Mouse (Mus musculus) CH12.LX (cell line): ENCODE results near the gene Ints6. TPM values are rescaled to one million over a fixed set of nuclear protein-coding genes. Genes with fewer than 3 reads are reported as not detected.

Experiments used
- DNase-seq: peaks from one replicate; pipeline ENCODE4 v3.0.0-alpha.2; 2013; ENCODE audit errors: extremely low read depth
- H3K27ac ChIP-seq: 2 replicates; pipeline ENCODE4 v1.5.1; 2012; ENCODE audit warnings: low read depth, mild to moderate bottlenecking, control low read depth, moderate library complexity; ENCODE audit not compliant: insufficient read depth
- H3K27me3 ChIP-seq: replicated peaks from 2 replicates; pipeline ENCODE3; 2012; ENCODE audit warnings: inconsistent platforms
- H3K36me3 ChIP-seq, 2 experiments: replicated peaks in 1 of 2; 2 replicates each; pipeline versions ENCODE3 to v1.6.1; 2012; ENCODE audit warnings: inconsistent platforms in 1 of 2, low read length in 1 of 2, mild to moderate bottlenecking in 1 of 2, mixed read lengths in 1 of 2, moderate library complexity in 1 of 2; ENCODE audit not compliant: control insufficient read depth in 1 of 2, insufficient read depth in 1 of 2
- H3K4me1 ChIP-seq, 2 experiments: 2 replicates each; pipeline ENCODE4 v1.6.1; 2012; ENCODE audit warnings: inconsistent platforms in 1 of 2, moderate library complexity in 1 of 2; ENCODE audit not compliant: insufficient read depth in 2 of 2, control insufficient read depth in 1 of 2
- H3K4me2 ChIP-seq: 2 replicates; pipeline ENCODE4 v1.6.1; 2012; ENCODE audit warnings: low read depth, mild to moderate bottlenecking, control low read depth; ENCODE audit not compliant: poor library complexity, insufficient read depth, severe bottlenecking
- H3K4me3 ChIP-seq, 3 experiments: fragments of 150-350 bp in 1 of 3; sonication (generic) in 1 of 3; replicated peaks in 1 of 3; 2 replicates each; pipeline versions ENCODE3 to v1.5.1; 2011 to 2012; ENCODE audit warnings: low read depth in 2 of 3, low read length in 2 of 3, mild to moderate bottlenecking in 2 of 3, moderate library complexity in 2 of 3, control low read depth in 1 of 3, improper control_type of control experiment in 1 of 3, inconsistent platforms in 1 of 3, mixed read lengths in 1 of 3; ENCODE audit not compliant: poor library complexity in 1 of 3
- H3K79me2 ChIP-seq: replicated peaks from 2 replicates; pipeline ENCODE4 v1.6.1; 2012; ENCODE audit warnings: mild to moderate bottlenecking, moderate library complexity; ENCODE audit not compliant: control insufficient read depth, poor library complexity, insufficient read depth, severe bottlenecking; ENCODE audit errors: extremely low read depth
- H3K9ac ChIP-seq: 2 replicates; pipeline ENCODE4 v1.6.1; 2012; ENCODE audit warnings: low read depth, mild to moderate bottlenecking, control low read depth, moderate library complexity; ENCODE audit not compliant: insufficient read depth
- H3K9me3 ChIP-seq: replicated peaks from 2 replicates; pipeline ENCODE3; 2012; ENCODE audit warnings: low read length, inconsistent platforms, mixed read lengths
- BHLHE40 ChIP-seq: IDR thresholded peaks from 2 replicates; pipeline ENCODE4 v1.6.1; 2011; ENCODE audit warnings: mild to moderate bottlenecking, low read depth, low read length, improper control_type of control experiment
- CHD1 ChIP-seq: IDR thresholded peaks from 2 replicates; pipeline ENCODE4 v1.6.1; 2012; ENCODE audit warnings: low read depth, low read length, improper control_type of control experiment, inconsistent platforms
- CTCF ChIP-seq, 2 experiments: IDR thresholded peaks in 1 of 2; conservative IDR thresholded peaks in 1 of 2; 2 replicates each; pipeline ENCODE4 v1.5.1; 2011 to 2012; ENCODE audit warnings: low read depth in 2 of 2, low read length in 2 of 2, improper control_type of control experiment in 1 of 2, inconsistent platforms in 1 of 2, mild to moderate bottlenecking in 1 of 2, moderate library complexity in 1 of 2
- E2F4 ChIP-seq: IDR thresholded peaks from 2 replicates; pipeline ENCODE4 v1.6.1; 2011; ENCODE audit warnings: low read depth, low read length, improper control_type of control experiment; ENCODE audit not compliant: insufficient replicate concordance
- GABPA ChIP-seq: IDR thresholded peaks from 2 replicates; pipeline ENCODE4 v1.6.1; 2012; ENCODE audit warnings: low read depth, low read length, improper control_type of control experiment, inconsistent platforms; ENCODE audit not compliant: insufficient replicate concordance
- HCFC1 ChIP-seq: IDR thresholded peaks from 2 replicates; pipeline ENCODE4 v1.6.1; 2012; ENCODE audit warnings: low read depth, mild to moderate bottlenecking, inconsistent platforms, low read length, improper control_type of control experiment
- JUND ChIP-seq: conservative IDR thresholded peaks from 2 replicates; pipeline ENCODE4 v1.6.1; 2011; ENCODE audit warnings: low read depth, low read length, improper control_type of control experiment
- KAT2A ChIP-seq: IDR thresholded peaks from 2 replicates; pipeline ENCODE4 v1.6.1; 2012; ENCODE audit warnings: low read length, improper control_type of control experiment, inconsistent platforms; ENCODE audit not compliant: insufficient replicate concordance
- MAFK ChIP-seq: IDR thresholded peaks from 2 replicates; pipeline ENCODE4 v1.6.1; 2011; ENCODE audit warnings: low read length, improper control_type of control experiment; ENCODE audit not compliant: insufficient replicate concordance
- MAX ChIP-seq: IDR thresholded peaks from 2 replicates; pipeline ENCODE4 v1.6.1; 2011; ENCODE audit warnings: low read length, improper control_type of control experiment
- MEF2A ChIP-seq: IDR thresholded peaks from 2 replicates; pipeline ENCODE4 v1.6.1; 2014; ENCODE audit warnings: low read depth, mild to moderate bottlenecking, inconsistent platforms, low read length, improper control_type of control experiment, borderline replicate concordance
- MXI1 ChIP-seq: IDR thresholded peaks from 2 replicates; pipeline ENCODE4 v1.6.1; 2011; ENCODE audit warnings: mild to moderate bottlenecking, low read depth, low read length, improper control_type of control experiment
- MYC ChIP-seq: IDR thresholded peaks from 2 replicates; pipeline ENCODE4 v1.6.1; 2011; ENCODE audit warnings: low read depth, mild to moderate bottlenecking, improper control_type of control experiment, low read length
- NELFE ChIP-seq: IDR thresholded peaks from 2 replicates; pipeline ENCODE4 v1.6.1; 2011; ENCODE audit warnings: low read depth, low read length, improper control_type of control experiment
- NRF1 ChIP-seq: IDR thresholded peaks from 2 replicates; pipeline ENCODE4 v1.6.1; 2014; ENCODE audit warnings: low read depth, mild to moderate bottlenecking, inconsistent platforms, low read length, improper control_type of control experiment, moderate library complexity
- POLR2AphosphoS2 ChIP-seq: IDR thresholded peaks from 2 replicates; pipeline ENCODE4 v1.6.1; 2011; ENCODE audit warnings: low read depth, low read length, improper control_type of control experiment
- RAD21 ChIP-seq: IDR thresholded peaks from 2 replicates; pipeline ENCODE4 v1.6.1; 2011; ENCODE audit warnings: low read depth, mild to moderate bottlenecking, low read length, improper control_type of control experiment, moderate library complexity
- SIN3A ChIP-seq: IDR thresholded peaks from 2 replicates; pipeline ENCODE4 v1.6.1; 2012; ENCODE audit warnings: low read length, improper control_type of control experiment, inconsistent platforms
- SMC3 ChIP-seq: IDR thresholded peaks from 2 replicates; pipeline ENCODE4 v1.6.1; 2011; ENCODE audit warnings: low read depth, low read length, improper control_type of control experiment
- TCF12 ChIP-seq: IDR thresholded peaks from 2 replicates; pipeline ENCODE4 v1.6.1; 2014; ENCODE audit warnings: low read depth, mild to moderate bottlenecking, inconsistent platforms, low read length, improper control_type of control experiment
- USF1 ChIP-seq: IDR thresholded peaks from 2 replicates; pipeline ENCODE4 v1.6.1; 2014; ENCODE audit warnings: low read depth, mild to moderate bottlenecking, inconsistent platforms, low read length, improper control_type of control experiment
- USF2 ChIP-seq: conservative IDR thresholded peaks from 2 replicates; pipeline ENCODE4 v1.6.1; 2011; ENCODE audit warnings: low read depth, low read length, improper control_type of control experiment
- ZMIZ1 ChIP-seq: IDR thresholded peaks from 2 replicates; pipeline ENCODE4 v1.6.1; 2012; ENCODE audit warnings: low read depth, mild to moderate bottlenecking, inconsistent platforms, low read length, improper control_type of control experiment
- dilution Hi-C: fragments of 300-500 bp; cut with MboI; formaldehyde crosslinking; loops from 2 replicates; pipeline ENCODE4 v1.14.3; 2020; ENCODE audit warnings: low sequenced_read_pairs; ENCODE audit not compliant: extremely low pct_unique_long_range_greater_than_20kb, extremely low pct_ligation_motif_present
- in situ Hi-C: fragments of 300-500 bp; cut with MboI; formaldehyde crosslinking; loops from 3 replicates; pipeline ENCODE4 v1.14.3; 2019; ENCODE audit warnings: low sequenced_read_pairs, low pct_ligation_motif_present, low pct_unique_long_range_greater_than_20kb, mixed read lengths
- polyA plus RNA-seq: library from polyadenylated mRNA; unstranded; fragments of >175 nt; gene quantifications from 2 replicates; pipeline ENCODE4 v1.2.1, GENCODE M21; 2012; ENCODE audit warnings: low read depth; ENCODE audit not compliant: insufficient read length
- total RNA-seq, 2 experiments: library from RNA; depleted of rRNA; stranded (reverse); fragments of 300-350 nt in 1 of 2; fragments of >200 nt in 1 of 2; gene quantifications; 2 replicates each; pipeline ENCODE4 v1.2.3; 2012 to 2014

Gene Ints6
- total and polyA plus RNA-seq, 3 experiments, result 21.5 to 55.7 (median 44.0) TPM

DNA sequence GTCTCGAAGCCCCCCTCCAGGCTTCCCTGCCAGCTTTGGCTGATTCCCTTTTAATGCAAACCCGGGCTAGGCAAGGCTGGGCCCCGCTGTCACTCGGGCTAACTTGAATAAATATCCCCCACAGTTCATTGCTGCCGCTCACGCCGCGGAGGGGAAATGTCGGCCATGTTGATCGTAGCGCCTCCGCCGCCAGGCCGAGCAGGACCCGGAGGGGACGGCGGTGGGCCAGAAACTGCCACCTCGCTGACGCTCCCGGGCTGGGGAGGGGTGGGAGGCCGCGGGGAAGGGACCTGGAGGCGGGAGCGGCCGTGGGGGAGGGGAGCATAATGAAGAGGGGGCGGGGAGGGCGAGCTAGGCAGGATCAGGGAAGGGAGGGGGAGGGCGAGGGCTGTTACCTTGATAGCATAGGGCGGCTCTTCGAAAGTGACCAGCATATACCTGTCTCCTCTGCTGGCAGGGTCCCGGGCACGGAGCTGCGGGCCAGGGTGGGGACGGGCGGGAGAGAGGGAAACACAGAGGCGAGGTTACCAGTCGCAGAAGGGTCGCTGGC is 1.1 kb downstream of the Ints6 start (continued):
- TF ChIP-seq HCFC1 (peak; percentile 58), KAT2A (no peak), BHLHE40 (no peak; the same call in 1 of the 2 replicates), RAD21 (no peak), MEF2A (no peak), MYC (no peak), SMC3 (no peak), JUND (no peak)

DNA sequence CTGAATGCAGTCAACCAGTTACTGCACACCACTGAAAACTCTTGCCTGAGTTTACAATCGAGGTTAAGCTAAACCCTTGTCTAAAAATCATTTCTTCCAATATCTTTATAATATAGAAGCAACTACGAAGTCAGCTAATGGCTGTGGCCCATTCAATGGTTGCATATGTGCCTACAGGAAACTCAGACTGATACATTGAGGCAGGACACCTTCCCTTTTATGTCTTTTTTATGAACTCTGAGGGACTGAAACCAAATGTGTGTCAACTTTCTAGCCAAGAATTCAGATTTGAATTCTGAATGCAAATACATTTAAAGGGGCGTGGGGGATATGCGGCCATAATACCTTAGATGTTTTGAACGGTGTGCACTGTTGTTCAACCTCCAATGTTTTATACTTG is 2.3 kb downstream of the Ints6 start:
- Histone ChIP-seq H3K36me3 (peaks cover 0 to 24% of the 10 kb centered on the region in 2 experiments), H3K27me3 (no peaks in the 10 kb centered on the region), H3K4me1 (peaks cover 0 to 52% of the 10 kb centered on the region in 2 experiments; a peak in 2 of 4 replicates), H3K27ac (no peak overlapping the region), H3K9me3 (no peaks in the 10 kb centered on the region), H3K4me2 (peak overlapping the region; percentile 81), H3K79me2 (peaks cover 15% of the 10 kb centered on the region; the same call in 1 of the 2 replicates), H3K9ac (no peak overlapping the region; the same call in 1 of the 2 replicates), H3K4me3 (no peak overlapping the region)
- dilution Hi-C loops (no loop called here), in situ Hi-C loops (no loop called here)
- TF ChIP-seq POLR2AphosphoS2 (0 out of 2 replicates have a peak, but pooled peaks have one; percentile 22), BHLHE40 (no peak), NELFE (no peak), CTCF (conservative IDR thresholded peaks at IDR 0.05 in 1 of 2, IDR thresholded peaks at IDR 0.05 in 1 of 2; ENCODE audit: low read depth in 2 of 2, low read length in 2 of 2) (no peak), MAX (no peak), GABPA (no peak), USF2 (no peak), USF1 (no peak), MXI1 (no peak), E2F4 (no peak), ZMIZ1 (0 out of 2 replicates have a peak, but pooled peaks have one; percentile 51), TCF12 (no peak), CHD1 (no peak), MAFK (0 out of 2 replicates have a peak, but pooled peaks have one; percentile 7), NRF1 (no peak), SIN3A (peak; percentile 62; the same call in 1 of the 2 replicates)
- DNase-seq, result no peak
